In the genomic region with DNA sequence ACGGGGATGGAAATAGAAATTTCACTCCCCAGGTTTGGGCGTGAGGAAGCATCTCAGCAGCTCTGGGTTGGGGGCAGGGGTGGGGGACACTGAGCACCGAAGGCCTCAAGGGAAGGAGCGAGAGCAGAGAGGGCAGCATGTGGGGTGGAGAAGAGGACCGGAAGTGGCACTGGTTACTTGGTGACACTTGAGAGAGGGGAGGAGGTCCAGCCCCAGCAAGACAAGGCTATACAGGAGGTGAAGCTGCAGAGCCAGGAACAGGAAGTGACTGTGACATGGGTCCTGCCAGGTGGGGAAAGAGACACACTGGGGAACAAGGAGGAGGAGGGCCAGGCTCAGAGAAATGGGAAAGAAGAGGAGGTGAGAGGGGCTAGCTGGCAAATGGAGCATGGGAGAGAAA, we compare ENCODE assay signal across 13 mouse cellular contexts. TPM values are rescaled to one million over a fixed set of nuclear protein-coding genes. Genes with fewer than 3 reads are reported as not detected.
A peak's percentile ranks its signal among the peaks of the same experiment; 100 is the strongest.
DNase-seq lines count a peak whose midpoint lies in the region; ATAC-seq and TF ChIP-seq lines count a peak whose summit lies in the region.
"Had no signal": no experiment of that assay in that cellular context is flagged by ENCODE, and none has a peak within 500 bp of the region (broad histone marks: within the 10 kb centered on the region; RNA-seq: fewer than 3 reads in every experiment).

No protein-coding gene starts in this region.

- DNase-seq in right cerebral cortex, postnatal 25 days = peak; percentile 7
- DNase-seq in right cerebral cortex, adult 2 months (ENCODE audit: low spot score in 2 of 2) = no peak
- peak; percentile 39 for DNase-seq in T-cell, adult 2 months (ENCODE audit: low spot score)
- DNase-seq in liver, embryonic 13.5 days = no peak
- peak; percentile 40 for DNase-seq in thymus, postnatal 14 days
- DNase-seq in cerebellum, postnatal 4 days (ENCODE audit: low spot score in 2 of 2) = no peak
- no peak for DNase-seq in heart, adult 9 months (ENCODE audit: low spot score in 2 of 2)
- DNase-seq in midbrain, postnatal 0 days (ENCODE audit: low spot score) = no peak
- DNase-seq: adrenal gland, postnatal 25 days; cerebellum, adult 11 months; kidney, adult 11 months; kidney, postnatal 4 days had no signal

- no peak for ATAC-seq in liver, embryonic 13.5 days (ENCODE audit: low read depth)
- ATAC-seq in midbrain, postnatal 0 days (ENCODE audit: low FRiP score) = no peak

- no peaks in the 10 kb centered on the region for H3K36me3 ChIP-seq in liver, embryonic 13.5 days
- no peaks in the 10 kb centered on the region for H3K36me3 ChIP-seq in midbrain, postnatal 0 days (ENCODE audit: insufficient read depth, low read length)
- H3K36me3 ChIP-seq: midbrain, embryonic 12.5 days had no signal

- no peak overlapping the region for H3K4me3 ChIP-seq in liver, embryonic 13.5 days (replicated peaks)
- H3K4me3 ChIP-seq in midbrain, postnatal 0 days (ENCODE audit: low read depth, low read length) = no peak overlapping the region
- H3K4me3 ChIP-seq: midbrain, embryonic 12.5 days had no signal

- no peak for TF ChIP-seq CTCF in midbrain, postnatal 0 days (IDR thresholded peaks at IDR 0.05)

- 40% methylated on average over 5 of the region's 5 CpGs for WGBS in liver, embryonic 13.5 days (ENCODE audit: insufficient replicate concordance)
- WGBS in midbrain, postnatal 0 days = 69% methylated on average over 5 of the region's 5 CpGs

- H3K9ac ChIP-seq in liver, embryonic 13.5 days = 0 out of 2 replicates have a peak overlapping the region, but pooled peaks have one; percentile 3
- no peak overlapping the region for H3K9ac ChIP-seq in midbrain, postnatal 0 days (replicated peaks; ENCODE audit: low read length, poor library complexity, severe bottlenecking)
- H3K9ac ChIP-seq: midbrain, embryonic 12.5 days had no signal

- no peaks in the 10 kb centered on the region for H3K27me3 ChIP-seq in liver, embryonic 13.5 days
- H3K27me3 ChIP-seq in midbrain, postnatal 0 days (ENCODE audit: insufficient read depth, low read length) = no peaks in the 10 kb centered on the region

- H3K27ac ChIP-seq in liver, embryonic 13.5 days = peak overlapping the region; percentile 32; the same call in 1 of the 2 replicates
- H3K27ac ChIP-seq in midbrain, postnatal 0 days (ENCODE audit: low read depth, low read length) = no peak overlapping the region
- H3K27ac ChIP-seq: midbrain, embryonic 12.5 days had no signal

- H3K9me3 ChIP-seq in liver, embryonic 13.5 days (replicated peaks) = no peaks in the 10 kb centered on the region
- H3K9me3 ChIP-seq in midbrain, postnatal 0 days (ENCODE audit: low read length) = no peaks in the 10 kb centered on the region
- H3K9me3 ChIP-seq: midbrain, embryonic 12.5 days had no signal

- peaks cover 77% of the 10 kb centered on the region for H3K4me1 ChIP-seq in liver, embryonic 13.5 days (replicated peaks)
- H3K4me1 ChIP-seq in midbrain, postnatal 0 days (ENCODE audit: insufficient read depth, low read length) = peaks cover 3% of the 10 kb centered on the region; the same call in 1 of the 2 replicates

- H3K4me2 ChIP-seq in liver, embryonic 13.5 days = no peak overlapping the region
- no peak overlapping the region for H3K4me2 ChIP-seq in midbrain, postnatal 0 days (ENCODE audit: low read depth, low read length, poor library complexity, severe bottlenecking)
- H3K4me2 ChIP-seq: midbrain, embryonic 12.5 days had no signal

RNA-seq across cellular contexts. Expression of gene Atp2b4, which starts 20.3 kb away (rescaled TPM):
- polyA plus RNA-seq in liver, embryonic 13.5 days (2015; fragmentation: Nextera tagmentation; extraction: Ambion mirVana) = 27.5 and 28.8 TPM in 2 replicates
- 48.3 and 62.3 TPM in 2 replicates for total RNA-seq in midbrain, postnatal 0 days (2014; rRNA removed)
- polyA plus RNA-seq in midbrain, postnatal 0 days (2015; fragmentation: Nextera tagmentation; extraction: Ambion mirVana) = 11.3 and 12.1 TPM in 2 replicates

Comparison
In these comparisons a context has a peak if more than half of its experiments do, and no peak if none do; other contexts are left out.
1. DNase-seq: peak in right cerebral cortex, postnatal 25 days (single experiment), T-cell, adult 2 months (single experiment) and thymus, postnatal 14 days (single experiment); none in right cerebral cortex, adult 2 months (0 of 2), liver, embryonic 13.5 days (single experiment), cerebellum, postnatal 4 days (0 of 2), heart, adult 9 months (0 of 2) and midbrain, postnatal 0 days (single experiment).